23 mouse cellular contexts compared by ENCODE assay signal in genomic region chr8:93030664-93031063, GRCm38 (mm10). TPM values are rescaled to one million over a fixed set of nuclear protein-coding genes. Genes with fewer than 3 reads are reported as not detected.
A peak's percentile ranks its signal among the peaks of the same experiment; 100 is the strongest.
DNase-seq lines count a peak whose midpoint lies in the region; ATAC-seq and TF ChIP-seq lines count a peak whose summit lies in the region.
"Had no signal": no experiment of that assay in that cellular context is flagged by ENCODE, and none has a peak within 500 bp of the region (broad histone marks: within the 10 kb centered on the region; RNA-seq: fewer than 3 reads in every experiment).

No protein-coding gene starts in this region.

- H3K4me3 ChIP-seq in small intestine, adult 2 months (ENCODE audit: low read depth, low read length): no peak overlapping the region
- H3K4me3 ChIP-seq: embryonic facial prominence, embryonic 10.5 days; forebrain, embryonic 10.5 days; heart, embryonic 12.5 days; hindbrain, embryonic 12.5 days had no signal

- H3K36me3 ChIP-seq in small intestine, adult 2 months (ENCODE audit: control insufficient read depth, insufficient read depth, low read length): no peaks in the 10 kb centered on the region
- H3K36me3 ChIP-seq: embryonic facial prominence, embryonic 10.5 days; forebrain, embryonic 10.5 days; G1E; heart, embryonic 12.5 days; hindbrain, embryonic 12.5 days had no signal

- peak overlapping the region; percentile 83 for H3K27ac ChIP-seq in small intestine, adult 2 months (ENCODE audit: insufficient read depth, low read depth, low read length)
- H3K27ac ChIP-seq: embryonic facial prominence, embryonic 10.5 days; forebrain, embryonic 10.5 days; hindbrain, embryonic 12.5 days had no signal

- DNase-seq in adrenal gland, adult 2 months: peak; percentile 4
- DNase-seq in adrenal gland, postnatal 14 days: no peak
- DNase-seq in 3134 (ENCODE audit: extremely low read depth, insufficient read length, low spot score) (peak; percentile 42), NIH3T3 (ENCODE audit: low read depth) (peak; percentile 36)
- DNase-seq in spleen, postnatal 14 days (ENCODE audit: low spot score in 2 of 2): no peak
- DNase-seq: adrenal gland, postnatal 25 days; cerebellum, postnatal 10 days; gastrocnemius, postnatal 14 days; heart, postnatal 36 days had no signal

- H3K4me1 ChIP-seq in small intestine, adult 2 months (ENCODE audit: control insufficient read depth, insufficient read depth, insufficient read length, low read length): peaks cover 10% of the 10 kb centered on the region; the same call in 1 of the 2 replicates
- H3K4me1 ChIP-seq: embryonic facial prominence, embryonic 10.5 days; forebrain, embryonic 10.5 days; heart, embryonic 12.5 days; hindbrain, embryonic 12.5 days had no signal

- no peak for TF ChIP-seq CTCF in small intestine, adult 2 months (IDR thresholded peaks at IDR 0.05; ENCODE audit: extremely low read depth, insufficient read length, insufficient replicate concordance, low read depth, low read length)

- no peaks in the 10 kb centered on the region for H3K27me3 ChIP-seq in small intestine, adult 2 months (ENCODE audit: control insufficient read depth, insufficient read depth, low read length)
- H3K27me3 ChIP-seq: heart, embryonic 12.5 days; hindbrain, embryonic 12.5 days had no signal

- TF ChIP-seq POLR2A in small intestine, adult 2 months (IDR thresholded peaks at IDR 0.05; ENCODE audit: low read depth, low read length): no peak

- ATAC-seq in megakaryocyte, adult 5-6 weeks (ENCODE audit: poor library complexity, severe bottlenecking): no peak
- ATAC-seq: forebrain, embryonic 14.5 days; hindbrain, embryonic 16.5 days had no signal

- 30% methylated on average over 2 of the region's 2 CpGs for WGBS in small intestine, adult 2 months

RNA-seq across cellular contexts. Expression of gene Ces1a, which starts 17.3 kb away (rescaled TPM):
- total RNA-seq in adrenal gland, adult 2 months (2021): not detected
- polyA plus RNA-seq in adrenal gland, adult 2 months (2012; rRNA removed): not detected in 2 replicates
- total RNA-seq in adrenal gland, postnatal 14 days (2021): not detected in 2 replicates
- 0.05 TPM in 1 of 2 replicates, not detected in the other for polyA plus RNA-seq in small intestine, adult 2 months (2012; rRNA removed)
- not detected in 2 replicates for total RNA-seq in megakaryocyte, adult 5-6 weeks (2015)
- total RNA-seq in megakaryocyte, adult 5-6 weeks (2017): not detected in 2 replicates
- total RNA-seq: adrenal gland, postnatal 25 days; gastrocnemius, postnatal 14 days; heart, adult 8-10 months had no signal
- polyA plus RNA-seq: cerebellum, adult 2 months; embryonic facial prominence, embryonic 10.5 days; embryonic facial prominence, embryonic 14.5 days; forebrain, embryonic 10.5 days; forebrain, embryonic 14.5 days; G1E; gonadal fat pad, adult 2 months; heart, embryonic 12.5 days; hindbrain, embryonic 12.5 days; hindbrain, embryonic 16.5 days; intestine, embryonic 14.5 days had no signal

RNA-seq across cellular contexts. Expression of gene Ces1b, which starts 49.2 kb away (rescaled TPM):
- total RNA-seq in adrenal gland, adult 2 months (2021): under 1 TPM in 1 of 2 experiments, not detected in 1; 0.81 TPM
- not detected in 2 replicates for polyA plus RNA-seq in adrenal gland, adult 2 months (2012; rRNA removed)
- total RNA-seq in adrenal gland, postnatal 14 days (2021): 0.45 and 8.4 TPM in 2 replicates
- 0.18 TPM in 1 of 2 replicates, not detected in the other for polyA plus RNA-seq in small intestine, adult 2 months (2012; rRNA removed)
- not detected in 2 replicates for total RNA-seq in megakaryocyte, adult 5-6 weeks (2015)
- total RNA-seq in megakaryocyte, adult 5-6 weeks (2017): not detected in 2 replicates
- total RNA-seq: adrenal gland, postnatal 25 days; gastrocnemius, postnatal 14 days; heart, adult 8-10 months; heart, postnatal 36 days had no signal
- polyA plus RNA-seq: cerebellum, adult 2 months; embryonic facial prominence, embryonic 10.5 days; forebrain, embryonic 10.5 days; forebrain, embryonic 14.5 days; G1E; heart, embryonic 12.5 days; hindbrain, embryonic 12.5 days; hindbrain, embryonic 16.5 days; intestine, embryonic 14.5 days had no signal

Comparison
In these comparisons a context has a peak if more than half of its experiments do, and no peak if none do; other contexts are left out.
1. DNase-seq: peak in adrenal gland, adult 2 months (single experiment), 3134 (single experiment) and NIH3T3 (single experiment); none in adrenal gland, postnatal 14 days (single experiment) and spleen, postnatal 14 days (0 of 2).